Mouse (Mus musculus): ENCODE measurements around the gene Mgat3. TPM values are rescaled to one million over a fixed set of nuclear protein-coding genes. Genes with fewer than 3 reads are reported as not detected.
A peak's percentile ranks its signal among the peaks of the same experiment; 100 is the strongest.

The Mgat3 gene
- polyA plus RNA-seq, 1 experiment from 2014 or later, result 3.0 TPM

GRCm38 (mm10) chr15:80191585-80192245 lies 18.2 kb downstream of the Mgat3 start:
- no peak overlapping the region for H3K9ac ChIP-seq (replicated peaks; ENCODE audit: low read depth)
- DNase-seq (ENCODE audit: low spot score), result no peak
- no peak for TF ChIP-seq CTCF (IDR thresholded peaks at IDR 0.05)
- no peak for TF ChIP-seq EP300 (IDR thresholded peaks at IDR 0.05)
- no peaks in the 10 kb centered on the region for H3K27me3 ChIP-seq (replicated peaks; ENCODE audit: insufficient read depth, low read length)
- H3K4me2 ChIP-seq (replicated peaks; ENCODE audit: low read depth, low read length), result no peak overlapping the region
- WGBS, result 48% methylated on average over 8 of the region's 8 CpGs
- no peak for ATAC-seq
- no peaks in the 10 kb centered on the region for H3K9me3 ChIP-seq (ENCODE audit: low read length)
- no peaks in the 10 kb centered on the region for H3K36me3 ChIP-seq (ENCODE audit: insufficient read depth, low read length)
- H3K27ac ChIP-seq (ENCODE audit: low read length), result no peak overlapping the region
- H3K4me1 ChIP-seq (ENCODE audit: insufficient read depth, low read depth, low read length), result no peaks in the 10 kb centered on the region
- H3K4me3 ChIP-seq (ENCODE audit: low read depth, low read length), result no peak overlapping the region

- 88% methylated on average over 5 of the region's 6 CpGs for WGBS
- TF ChIP-seq EP300 (IDR thresholded peaks at IDR 0.05) (no peak), CTCF (IDR thresholded peaks at IDR 0.05) (no peak)
- H3K4me3 ChIP-seq (ENCODE audit: low read depth, low read length), result no peak overlapping the region
- no peak overlapping the region for H3K9ac ChIP-seq (replicated peaks; ENCODE audit: low read depth)
- H3K4me1 ChIP-seq (ENCODE audit: insufficient read depth, low read depth, low read length), result no peaks in the 10 kb centered on the region
- DNase-seq (ENCODE audit: low spot score) (no peak), ATAC-seq (no peak)
- no peaks in the 10 kb centered on the region for H3K9me3 ChIP-seq (ENCODE audit: low read length)
- H3K27me3 ChIP-seq (replicated peaks; ENCODE audit: insufficient read depth, low read length), result no peaks in the 10 kb centered on the region
- H3K36me3 ChIP-seq (ENCODE audit: insufficient read depth, low read length), result no peaks in the 10 kb centered on the region
- H3K27ac ChIP-seq (ENCODE audit: low read length), result no peak overlapping the region
- no peak overlapping the region for H3K4me2 ChIP-seq (replicated peaks; ENCODE audit: low read depth, low read length)
These were observed 18.7 kb downstream of the Mgat3 start for GRCm38 (mm10) chr15:80192246-80192585.

- no peak for ATAC-seq
- no peak overlapping the region for H3K9ac ChIP-seq (replicated peaks; ENCODE audit: low read depth)
- no peak overlapping the region for H3K27ac ChIP-seq (ENCODE audit: low read length)
- DNase-seq (ENCODE audit: low spot score), result no peak
- no peak overlapping the region for H3K4me3 ChIP-seq (ENCODE audit: low read depth, low read length)
- TF ChIP-seq CTCF (IDR thresholded peaks at IDR 0.05), result no peak
- no peak for TF ChIP-seq EP300 (IDR thresholded peaks at IDR 0.05)
- H3K4me2 ChIP-seq (replicated peaks; ENCODE audit: low read depth, low read length), result no peak overlapping the region
- H3K4me1 ChIP-seq (ENCODE audit: insufficient read depth, low read depth, low read length), result no peaks in the 10 kb centered on the region
- H3K36me3 ChIP-seq (ENCODE audit: insufficient read depth, low read length), result no peaks in the 10 kb centered on the region
- no peaks in the 10 kb centered on the region for H3K9me3 ChIP-seq (ENCODE audit: low read length)
- 61% methylated on average over 7 of the region's 7 CpGs for WGBS
- no peaks in the 10 kb centered on the region for H3K27me3 ChIP-seq (replicated peaks; ENCODE audit: insufficient read depth, low read length)
These were observed 19.3 kb downstream of the Mgat3 start for GRCm38 (mm10) chr15:80192847-80193246.

GRCm38 (mm10) chr15:80199556-80199955 lies 26.0 kb downstream of the Mgat3 start:
- Histone ChIP-seq H3K4me1 (ENCODE audit: insufficient read depth, low read depth, low read length) (no peaks in the 10 kb centered on the region), H3K36me3 (ENCODE audit: insufficient read depth, low read length) (no peaks in the 10 kb centered on the region), H3K27ac (ENCODE audit: low read length) (no peak overlapping the region), H3K27me3 (replicated peaks; ENCODE audit: insufficient read depth, low read length) (no peaks in the 10 kb centered on the region), H3K9ac (replicated peaks; ENCODE audit: low read depth) (no peak overlapping the region), H3K4me2 (replicated peaks; ENCODE audit: low read depth, low read length) (no peak overlapping the region), H3K4me3 (ENCODE audit: low read depth, low read length) (no peak overlapping the region), H3K9me3 (ENCODE audit: low read length) (no peaks in the 10 kb centered on the region)
- TF ChIP-seq EP300 (IDR thresholded peaks at IDR 0.05), result no peak
- TF ChIP-seq CTCF (IDR thresholded peaks at IDR 0.05), result no peak
- ATAC-seq, result no peak
- WGBS, result 72% methylated on average over 2 of the region's 2 CpGs
- DNase-seq (ENCODE audit: low spot score), result no peak

- H3K9ac ChIP-seq (replicated peaks; ENCODE audit: low read depth), result no peak overlapping the region
- H3K36me3 ChIP-seq (ENCODE audit: insufficient read depth, low read length), result no peaks in the 10 kb centered on the region
- H3K27me3 ChIP-seq (replicated peaks; ENCODE audit: insufficient read depth, low read length), result no peaks in the 10 kb centered on the region
- H3K4me1 ChIP-seq (ENCODE audit: insufficient read depth, low read depth, low read length), result no peaks in the 10 kb centered on the region
- no peak overlapping the region for H3K4me2 ChIP-seq (replicated peaks; ENCODE audit: low read depth, low read length)
- H3K27ac ChIP-seq (ENCODE audit: low read length), result no peak overlapping the region
- TF ChIP-seq EP300 (IDR thresholded peaks at IDR 0.05) (no peak), CTCF (IDR thresholded peaks at IDR 0.05) (no peak)
- 79% methylated on average over 6 of the region's 6 CpGs for WGBS
- ATAC-seq, result no peak
- H3K9me3 ChIP-seq (ENCODE audit: low read length), result no peaks in the 10 kb centered on the region
- DNase-seq (ENCODE audit: low spot score), result no peak
- no peak overlapping the region for H3K4me3 ChIP-seq (ENCODE audit: low read depth, low read length)
These were observed 28.7 kb downstream of the Mgat3 start for GRCm38 (mm10) chr15:80202111-80202775.

- DNase-seq (ENCODE audit: low spot score) (peak; percentile 32), ATAC-seq (no peak; the same call in 1 of the 2 replicates)
- Histone ChIP-seq H3K4me1 (ENCODE audit: insufficient read depth, low read depth, low read length) (no peaks in the 10 kb centered on the region), H3K9me3 (ENCODE audit: low read length) (no peaks in the 10 kb centered on the region), H3K27ac (ENCODE audit: low read length) (no peak overlapping the region), H3K4me2 (replicated peaks; ENCODE audit: low read depth, low read length) (no peak overlapping the region), H3K4me3 (ENCODE audit: low read depth, low read length) (no peak overlapping the region), H3K9ac (replicated peaks; ENCODE audit: low read depth) (no peak overlapping the region), H3K27me3 (replicated peaks; ENCODE audit: insufficient read depth, low read length) (no peaks in the 10 kb centered on the region), H3K36me3 (ENCODE audit: insufficient read depth, low read length) (no peaks in the 10 kb centered on the region)
- WGBS, result 22% methylated on average over 4 of the region's 4 CpGs
- TF ChIP-seq EP300 (IDR thresholded peaks at IDR 0.05), result no peak
- TF ChIP-seq CTCF (IDR thresholded peaks at IDR 0.05), result no peak
These were observed 29.9 kb downstream of the Mgat3 start for GRCm38 (mm10) chr15:80203406-80203805.
